Mouse (Mus musculus): ENCODE measurements around the gene Slc11a1.
"Not testable (repeated sequence)": the region's sequence is repeated elsewhere in the genome, so short reads cannot be mapped to it uniquely, and the experiment has no call there.

Gene Slc11a1

GRCm38 (mm10) chr1:74374980-74375379 lies at the start of gene Slc11a1:
TSS of gene Slc11a1 (plus strand) at chr1:74375195.
- no peak for DNase-seq (ENCODE audit: low spot score in 2 of 2)

DNA sequence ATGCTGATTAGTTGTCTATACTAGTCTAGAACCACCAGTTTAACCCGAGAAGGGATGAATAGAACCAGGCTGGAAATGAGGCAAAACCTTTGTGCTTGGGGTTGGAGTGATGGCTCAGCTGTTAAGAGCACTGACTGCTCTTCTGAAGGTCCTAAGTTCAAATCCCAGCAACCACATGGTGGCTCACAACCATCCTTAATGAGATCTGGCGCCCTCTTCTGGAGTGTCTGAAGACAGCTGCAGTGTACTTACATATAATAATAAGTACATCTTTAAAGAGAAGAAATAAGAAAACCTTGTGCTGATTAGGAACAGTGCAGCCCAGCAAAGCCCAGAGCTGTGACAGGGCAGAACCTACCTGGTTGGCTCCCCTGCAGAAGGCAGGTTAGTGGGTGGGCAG lies 48.1 kb upstream of the Slc11a1 start:
- DNase-seq (ENCODE audit: low spot score in 2 of 2): not testable (repeated sequence)

- DNase-seq (ENCODE audit: low spot score in 2 of 2): no peak
Measured at GRCm38 (mm10) chr1:74329899-74330431, 45.0 kb upstream of the Slc11a1 start.

DNA sequence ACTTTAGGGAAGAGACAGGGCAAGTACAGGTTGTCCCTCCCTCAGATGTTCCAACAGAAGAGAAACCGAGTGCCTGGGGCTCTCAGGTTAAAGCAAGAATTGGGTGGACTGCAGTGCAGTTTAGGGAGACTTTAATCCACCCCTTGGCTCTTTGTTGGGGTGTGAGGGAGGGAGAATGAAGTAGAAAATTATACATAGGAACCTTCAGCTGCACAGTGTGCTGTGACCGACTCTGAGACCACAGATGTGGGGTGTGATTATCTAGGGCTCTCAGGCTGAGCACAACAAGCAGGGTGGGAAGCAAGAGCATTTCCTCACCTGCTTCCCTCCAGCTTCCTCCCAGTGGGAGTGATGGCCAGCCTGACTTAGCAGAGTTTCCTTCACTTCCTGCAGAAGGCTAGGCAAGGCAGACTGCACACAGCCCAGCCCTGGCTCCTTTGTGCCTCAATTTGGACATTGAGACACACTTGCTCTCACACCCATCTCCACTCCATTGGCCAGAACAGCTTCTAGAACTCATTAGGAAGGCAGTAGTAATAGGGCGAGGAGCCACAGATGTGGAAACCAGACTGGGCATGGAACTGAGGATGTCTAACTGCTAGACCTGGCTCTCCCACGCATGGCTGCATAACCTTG lies 43.8 kb upstream of the Slc11a1 start:
- DNase-seq (ENCODE audit: low spot score in 2 of 2): no peak

- DNase-seq (ENCODE audit: low spot score in 2 of 2): peak; percentile 91 to 93
Measured at GRCm38 (mm10) chr1:74332241-74332763, 42.7 kb upstream of the Slc11a1 start.

DNA sequence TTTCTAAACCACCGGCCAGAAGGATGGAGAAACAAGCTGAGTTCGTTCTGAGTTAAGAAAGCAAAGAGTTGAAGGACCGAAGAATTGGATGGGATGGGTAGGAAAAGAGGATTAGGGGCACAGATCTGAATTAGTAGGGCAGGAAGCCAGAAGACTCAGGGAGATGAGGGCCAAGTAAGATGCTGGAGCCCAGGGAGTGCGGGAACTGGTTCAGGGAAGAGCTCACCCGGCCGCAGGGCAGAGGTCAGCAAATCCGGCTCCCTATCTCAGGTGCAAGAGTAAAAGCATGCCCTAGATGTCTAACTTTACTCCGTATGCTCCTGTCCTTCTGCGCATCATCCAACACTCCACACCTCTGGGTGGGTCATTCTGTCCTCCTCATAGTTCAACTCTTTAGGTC lies 42.1 kb upstream of the Slc11a1 start:
- DNase-seq (ENCODE audit: low spot score in 2 of 2): no peak

- no peak for DNase-seq (ENCODE audit: low spot score in 2 of 2)
Measured at GRCm38 (mm10) chr1:74334607-74335006, 40.4 kb upstream of the Slc11a1 start.

- no peak for DNase-seq (ENCODE audit: low spot score in 2 of 2)
Measured at GRCm38 (mm10) chr1:74335033-74335432, 40.0 kb upstream of the Slc11a1 start.

- no peak for DNase-seq (ENCODE audit: low spot score in 2 of 2)
Measured at GRCm38 (mm10) chr1:74335436-74336170, 39.4 kb upstream of the Slc11a1 start.

DNA sequence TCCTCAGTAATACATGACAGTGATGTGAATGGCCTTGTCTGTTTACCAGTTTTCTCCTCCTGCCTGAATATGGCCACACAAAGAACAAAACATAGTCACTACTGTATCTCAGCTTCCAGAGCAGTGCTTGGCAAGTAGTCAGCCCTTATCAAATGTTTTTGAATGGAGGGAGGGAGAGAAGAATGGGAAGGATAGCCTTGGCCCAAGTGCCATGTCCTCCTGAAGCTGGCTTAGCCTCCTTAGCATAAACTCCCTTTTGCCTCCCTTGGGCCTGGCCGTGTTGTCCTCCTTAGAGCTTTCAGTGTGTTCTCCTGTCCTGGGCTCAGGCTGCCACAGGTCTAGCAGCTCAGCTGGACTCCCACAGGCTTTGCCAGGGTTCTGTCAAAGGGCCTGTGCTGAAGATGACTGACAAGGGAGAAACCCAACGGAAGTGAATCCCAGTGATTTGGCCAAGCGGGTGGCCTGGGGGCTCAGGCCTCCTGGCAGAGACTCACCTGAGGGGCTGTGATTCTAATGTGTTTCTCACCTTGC lies 37.7 kb upstream of the Slc11a1 start:
- DNase-seq (ENCODE audit: low spot score in 2 of 2): no peak

- no peak for DNase-seq (ENCODE audit: low spot score in 2 of 2)
Measured at GRCm38 (mm10) chr1:74338013-74338412, 37.0 kb upstream of the Slc11a1 start.

DNA sequence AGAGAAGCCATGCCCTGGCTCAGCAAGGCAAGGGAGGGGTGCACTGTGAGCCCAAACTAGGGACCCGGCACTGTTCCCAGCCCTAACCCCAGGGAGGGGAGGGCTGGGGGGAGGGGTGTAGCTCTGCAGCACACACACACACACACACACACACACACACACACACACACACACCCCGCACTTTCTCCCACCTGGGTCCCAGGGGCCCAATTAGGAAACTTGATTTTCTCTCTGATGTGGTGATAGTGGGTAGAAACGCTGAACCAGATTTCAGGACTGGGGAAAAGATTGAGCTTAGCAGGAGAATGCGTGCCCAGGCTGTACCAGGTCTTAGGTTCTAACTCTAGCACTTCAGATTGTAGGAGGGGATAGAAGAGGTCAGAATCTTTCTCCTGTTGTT lies 36.4 kb upstream of the Slc11a1 start:
- no peak for DNase-seq (ENCODE audit: low spot score in 2 of 2)

- DNase-seq (ENCODE audit: low spot score in 2 of 2): no peak
Measured at GRCm38 (mm10) chr1:74339917-74340316, 35.1 kb upstream of the Slc11a1 start.

- DNase-seq (ENCODE audit: low spot score in 2 of 2): no peak
Measured at GRCm38 (mm10) chr1:74340361-74340764, 34.6 kb upstream of the Slc11a1 start.

GRCm38 (mm10) chr1:74340992-74341391 lies 34.0 kb upstream of the Slc11a1 start:
- DNase-seq (ENCODE audit: low spot score in 2 of 2): not testable (repeated sequence)

- no peak for DNase-seq (ENCODE audit: low spot score in 2 of 2)
Measured at GRCm38 (mm10) chr1:74341898-74342297, 33.1 kb upstream of the Slc11a1 start.

DNA sequence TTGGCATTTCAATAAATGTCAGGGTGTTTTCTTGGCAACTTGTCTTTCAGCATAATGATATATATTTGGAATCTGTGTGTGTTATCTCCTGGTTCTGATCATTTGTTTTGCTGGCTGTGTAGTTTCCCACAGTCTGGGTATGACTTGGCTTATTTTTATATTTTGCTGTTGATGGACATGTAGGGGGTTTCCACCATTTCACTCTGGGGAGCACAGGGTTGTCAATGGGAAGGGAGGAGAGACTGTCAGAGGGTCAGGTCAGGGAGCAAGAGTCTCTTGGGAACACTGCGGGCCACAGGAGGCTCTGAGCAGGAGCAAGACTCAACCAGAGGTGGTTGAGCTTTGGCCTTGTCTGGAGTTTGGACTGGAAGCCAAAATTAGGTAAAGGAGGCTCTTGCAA lies 32.7 kb upstream of the Slc11a1 start:
- no peak for DNase-seq (ENCODE audit: low spot score in 2 of 2)

GRCm38 (mm10) chr1:74343161-74343560 lies 31.8 kb upstream of the Slc11a1 start:
- no peak for DNase-seq (ENCODE audit: low spot score in 2 of 2)

- DNase-seq (ENCODE audit: low spot score in 2 of 2): no peak
Measured at GRCm38 (mm10) chr1:74344163-74344916, 30.7 kb upstream of the Slc11a1 start.

- no peak for DNase-seq (ENCODE audit: low spot score in 2 of 2)
Measured at GRCm38 (mm10) chr1:74351185-74351769, 23.7 kb upstream of the Slc11a1 start.

DNA sequence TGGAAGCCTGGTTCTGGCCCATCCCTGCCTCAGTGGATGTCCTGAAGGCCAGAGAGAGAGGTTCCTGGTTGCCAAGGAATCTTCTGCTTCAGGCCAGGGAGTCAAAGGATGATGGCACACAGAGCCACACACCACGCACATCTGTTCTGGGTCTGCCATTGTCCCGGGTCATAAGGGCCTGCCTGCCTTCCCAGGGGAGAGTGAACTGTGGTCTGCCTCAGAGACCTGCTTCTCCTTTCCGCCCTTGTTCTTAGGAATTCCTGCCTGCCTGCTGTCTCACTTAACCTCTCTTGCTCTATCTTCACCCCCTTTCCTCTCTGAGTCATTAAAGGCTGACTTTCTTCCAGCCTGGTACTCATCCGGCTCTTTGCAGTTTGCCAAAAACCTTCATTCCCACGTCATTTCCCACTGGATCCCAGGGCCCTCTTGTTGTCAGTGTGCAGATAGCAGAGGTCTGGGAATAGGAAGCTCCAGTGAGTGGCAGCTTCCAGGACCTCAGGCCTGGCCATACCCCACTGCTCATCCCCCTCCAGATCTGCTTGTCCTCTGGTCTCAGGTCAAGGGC lies 22.4 kb upstream of the Slc11a1 start:
- DNase-seq (ENCODE audit: low spot score in 2 of 2): no peak
